Mouse (Mus musculus): ENCODE results near the gene Apon.
A peak's percentile ranks its signal among the peaks of the same experiment; 100 is the strongest.
"Not testable (repeated sequence)": the region's sequence is repeated elsewhere in the genome, so short reads cannot be mapped to it uniquely, and the experiment has no call there.

Apon gene

GRCm38 (mm10) chr10:128253677-128254255 is at the start of gene Apon:
TSS of gene Apon (plus strand) at chr10:128254096.
- DNase-seq (ENCODE audit: low read depth) = peak; percentile 69

GRCm38 (mm10) chr10:128204941-128205340 is 49.0 kb upstream of the Apon start:
- DNase-seq (ENCODE audit: low read depth) = no peak

GRCm38 (mm10) chr10:128208326-128208725 is 45.6 kb upstream of the Apon start:
- no peak for DNase-seq (ENCODE audit: low read depth)

- DNase-seq (ENCODE audit: low read depth) = no peak
Measured at GRCm38 (mm10) chr10:128209311-128210009, 44.4 kb upstream of the Apon start.

GRCm38 (mm10) chr10:128210131-128210530 is 43.8 kb upstream of the Apon start:
- no peak for DNase-seq (ENCODE audit: low read depth)

GRCm38 (mm10) chr10:128210954-128211353 is 42.9 kb upstream of the Apon start:
- DNase-seq (ENCODE audit: low read depth) = no peak

- peak; percentile 76 for DNase-seq (ENCODE audit: low read depth)
Measured at GRCm38 (mm10) chr10:128211390-128212108, 42.3 kb upstream of the Apon start, which contains the start of gene Spryd4. TSS of gene Spryd4 (minus strand) at chr10:128211807.

- no peak for DNase-seq (ENCODE audit: low read depth)
Measured at GRCm38 (mm10) chr10:128212148-128212547, 41.7 kb upstream of the Apon start.

GRCm38 (mm10) chr10:128212871-128213323 is 41.0 kb upstream of the Apon start:
- no peak for DNase-seq (ENCODE audit: low read depth)

- DNase-seq (ENCODE audit: low read depth) = not testable (repeated sequence)
Measured at GRCm38 (mm10) chr10:128214112-128214511, 39.8 kb upstream of the Apon start.

GRCm38 (mm10) chr10:128214981-128215380 is 38.9 kb upstream of the Apon start:
- no peak for DNase-seq (ENCODE audit: low read depth)

- DNase-seq (ENCODE audit: low read depth) = no peak
Measured at GRCm38 (mm10) chr10:128218387-128219117, 35.3 kb upstream of the Apon start.

- DNase-seq (ENCODE audit: low read depth) = no peak
Measured at GRCm38 (mm10) chr10:128221533-128222286, 32.2 kb upstream of the Apon start.

- no peak for DNase-seq (ENCODE audit: low read depth)
Measured at GRCm38 (mm10) chr10:128225064-128225463, 28.8 kb upstream of the Apon start.

- DNase-seq (ENCODE audit: low read depth) = no peak
Measured at GRCm38 (mm10) chr10:128225538-128225937, 28.4 kb upstream of the Apon start, which contains the start of gene Mip. TSS of gene Mip (plus strand) at chr10:128225838.

GRCm38 (mm10) chr10:128227592-128227991 is 26.3 kb upstream of the Apon start:
- DNase-seq (ENCODE audit: low read depth) = no peak

- no peak for DNase-seq (ENCODE audit: low read depth)
Measured at GRCm38 (mm10) chr10:128228009-128228408, 25.9 kb upstream of the Apon start.

GRCm38 (mm10) chr10:128230582-128230981 is 23.3 kb upstream of the Apon start:
- no peak for DNase-seq (ENCODE audit: low read depth)

- no peak for DNase-seq (ENCODE audit: low read depth)
Measured at GRCm38 (mm10) chr10:128231146-128231545, 22.8 kb upstream of the Apon start.

- peak; percentile 54 for DNase-seq (ENCODE audit: low read depth)
Measured at GRCm38 (mm10) chr10:128231697-128232419, 22.0 kb upstream of the Apon start, which contains the start of gene Timeless. TSS of gene Timeless (plus strand) at chr10:128232065.
